Mouse (Mus musculus) stomach, postnatal 0 days (tissue): ENCODE data around the gene C1qtnf1.

Experiments
- CTCF ChIP-seq: IDR thresholded peaks from 2 replicates; pipeline ENCODE4 v1.5.1; 2016; ENCODE audit warnings: antibody characterized with exemption, low read depth, mild to moderate bottlenecking, moderate library complexity
- EP300 ChIP-seq: optimal IDR thresholded peaks from 2 replicates; pipeline ENCODE3; 2016; ENCODE audit warnings: antibody characterized with exemption

GRCm38 (mm10) chr11:118414270-118414669 lies 13.7 kb upstream of the C1qtnf1 start:
- TF ChIP-seq CTCF, result no peak
- no peak for TF ChIP-seq EP300
